Mouse (Mus musculus) embryonic facial prominence, embryonic 10.5 days (tissue): ENCODE data around the gene Tmem240. TPM values are rescaled to one million over a fixed set of nuclear protein-coding genes. Genes with fewer than 3 reads are reported as not detected.
"Not testable (repeated sequence)": the region's sequence is repeated elsewhere in the genome, so short reads cannot be mapped to it uniquely, and the experiment has no call there.

Source experiments
- DNase-seq: peaks from one replicate; pipeline ENCODE4 v3.0.0-alpha.2; 2017; ENCODE audit warnings: low spot score
- H3K27ac ChIP-seq: fragments of 300-500 bp; sonication (generic); replicated peaks from 2 replicates; pipeline ENCODE4 v1.5.1; 2016; ENCODE audit warnings: mild to moderate bottlenecking
- H3K27me3 ChIP-seq: fragments of 300-500 bp; sonication (generic); replicated peaks from 2 replicates; pipeline ENCODE4 v1.6.1; 2016; ENCODE audit warnings: low read depth, mild to moderate bottlenecking; ENCODE audit not compliant: poor library complexity, severe bottlenecking
- H3K36me3 ChIP-seq: fragments of 300-500 bp; sonication (generic); replicated peaks from 2 replicates; pipeline ENCODE4 v1.6.1; 2016; ENCODE audit warnings: mild to moderate bottlenecking, moderate library complexity
- H3K4me1 ChIP-seq: fragments of 300-500 bp; sonication (generic); 2 replicates; pipeline ENCODE4 v1.6.1; 2016
- H3K4me3 ChIP-seq: fragments of 300-500 bp; sonication (generic); 2 replicates; pipeline ENCODE4 v1.5.1; 2016; ENCODE audit warnings: mild to moderate bottlenecking, moderate library complexity
- H3K9me3 ChIP-seq: fragments of 300-500 bp; sonication (generic); 2 replicates; pipeline ENCODE4 v1.6.1; 2016; ENCODE audit warnings: mild to moderate bottlenecking
- WGBS: fragments of 180-500 bp; shearing (Covaris S2); methylation state at CpG from one replicate; pipeline ENCODE4 v1.1.7; 2016; 5-methylcytosine and 5-hydroxymethylcytosine counted together
- polyA plus RNA-seq: library from polyadenylated mRNA; unstranded; fragments of >200 nt; fragmentation: Nextera tagmentation; extraction: Ambion mirVana; gene quantifications from 2 replicates; pipeline ENCODE4 v1.2.1, GENCODE M21; 2016

Tmem240 gene
- polyA plus RNA-seq, 1 experiment from 2014 or later: 0.79 TPM

GRCm38 (mm10) chr4:155739152-155739551 lies 4.6 kb downstream of the Tmem240 start:
- H3K36me3 ChIP-seq: peaks cover 75% of the 10 kb centered on the region
- peaks cover 32% of the 10 kb centered on the region for H3K4me1 ChIP-seq
- no peaks in the 10 kb centered on the region for H3K27me3 ChIP-seq
- 83% methylated on average over 6 of the region's 6 CpGs for WGBS
- no peak overlapping the region for H3K27ac ChIP-seq
- no peaks in the 10 kb centered on the region for H3K9me3 ChIP-seq
- no peak for DNase-seq
- no peak overlapping the region for H3K4me3 ChIP-seq

GRCm38 (mm10) chr4:155739741-155740636 lies 5.4 kb downstream of the Tmem240 start:
- WGBS: 85% methylated on average over 37 of the region's 37 CpGs
- peaks cover 84% of the 10 kb centered on the region for H3K36me3 ChIP-seq
- H3K27me3 ChIP-seq: no peaks in the 10 kb centered on the region
- no peaks in the 10 kb centered on the region for H3K9me3 ChIP-seq
- H3K4me1 ChIP-seq: peaks cover 28% of the 10 kb centered on the region
- no peak for DNase-seq
- H3K27ac ChIP-seq: no peak overlapping the region
- 0 out of 2 replicates have a peak overlapping the region, but pooled peaks have one; percentile 5 for H3K4me3 ChIP-seq

GRCm38 (mm10) chr4:155740681-155741080 lies 6.1 kb downstream of the Tmem240 start:
- not testable (repeated sequence) for H3K27ac ChIP-seq, H3K4me3 ChIP-seq, H3K9me3 ChIP-seq, DNase-seq, H3K27me3 ChIP-seq
- Histone ChIP-seq H3K4me1 (peaks cover 22% of the 10 kb centered on the region), H3K36me3 (peaks cover 91% of the 10 kb centered on the region)
- 88% methylated on average over 10 of the region's 10 CpGs for WGBS

- H3K27ac ChIP-seq: no peak overlapping the region
- H3K36me3 ChIP-seq: peaks cover 95% of the 10 kb centered on the region
- H3K4me3 ChIP-seq: no peak overlapping the region
- no peaks in the 10 kb centered on the region for H3K27me3 ChIP-seq
- H3K4me1 ChIP-seq: peaks cover 10% of the 10 kb centered on the region
- no peak for DNase-seq
- WGBS: 93% methylated on average over 5 of the region's 5 CpGs
- no peaks in the 10 kb centered on the region for H3K9me3 ChIP-seq
These were observed 8.1 kb downstream of the Tmem240 start for GRCm38 (mm10) chr4:155742684-155743083.

DNA sequence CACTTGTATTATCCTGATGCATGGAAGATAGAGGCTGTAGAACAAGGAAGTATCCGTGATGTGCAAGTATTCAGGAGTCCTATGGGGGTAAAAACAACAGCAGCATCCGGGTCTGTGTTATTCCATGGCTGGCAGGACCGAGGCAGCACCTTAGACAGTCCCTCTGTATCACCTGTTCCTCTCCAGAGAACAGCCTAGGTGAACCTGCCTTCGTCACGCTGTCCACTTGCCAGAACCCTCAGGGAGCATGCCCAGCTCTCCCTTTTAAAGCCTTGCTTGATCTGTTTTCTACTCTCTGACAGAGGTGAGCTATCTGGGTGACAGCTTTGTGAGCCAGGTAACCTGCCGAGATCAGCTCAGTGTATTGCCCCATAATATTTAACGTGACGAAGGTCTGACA lies 9.9 kb downstream of the Tmem240 start:
- H3K4me3 ChIP-seq: no peak overlapping the region
- H3K36me3 ChIP-seq: peaks cover 100% of the 10 kb centered on the region
- no peaks in the 10 kb centered on the region for H3K9me3 ChIP-seq
- 94% methylated on average over 8 of the region's 8 CpGs for WGBS
- no peaks in the 10 kb centered on the region for H3K27me3 ChIP-seq
- no peak for DNase-seq
- H3K4me1 ChIP-seq: no peaks in the 10 kb centered on the region
- no peak overlapping the region for H3K27ac ChIP-seq

- no peaks in the 10 kb centered on the region for H3K4me1 ChIP-seq
- H3K4me3 ChIP-seq: no peak overlapping the region
- H3K27ac ChIP-seq: no peak overlapping the region
- H3K27me3 ChIP-seq: no peaks in the 10 kb centered on the region
- peaks cover 100% of the 10 kb centered on the region for H3K36me3 ChIP-seq
- WGBS: 92% methylated on average over 5 of the region's 5 CpGs
- H3K9me3 ChIP-seq: no peaks in the 10 kb centered on the region
- no peak for DNase-seq
These were observed 10.5 kb downstream of the Tmem240 start for GRCm38 (mm10) chr4:155745136-155745535.

DNA sequence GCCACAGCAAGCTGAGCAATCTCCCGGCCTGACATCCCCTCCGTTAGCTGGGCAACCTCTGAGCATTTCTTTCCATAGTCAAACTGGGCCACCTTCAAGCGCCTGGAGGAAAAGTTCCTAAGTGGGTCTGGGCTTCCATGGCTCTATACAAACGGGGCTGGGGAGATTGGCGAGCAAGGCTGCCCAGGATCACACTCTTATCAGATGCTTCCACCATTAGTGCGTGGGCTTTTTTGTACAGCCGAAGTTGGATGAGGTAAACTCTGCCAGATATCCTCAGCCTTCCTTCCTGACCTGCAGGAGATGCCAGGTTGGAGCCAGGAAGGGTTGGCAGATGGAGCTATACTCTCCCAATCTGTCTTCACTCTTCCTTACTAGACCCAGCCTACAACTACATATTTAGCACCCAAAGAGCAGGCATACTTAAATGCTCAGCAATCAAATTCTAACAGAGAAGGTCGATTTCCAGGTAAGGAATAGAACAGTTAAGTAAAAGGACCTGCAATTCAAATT lies 11.5 kb downstream of the Tmem240 start:
- peaks cover 100% of the 10 kb centered on the region for H3K36me3 ChIP-seq
- no peaks in the 10 kb centered on the region for H3K27me3 ChIP-seq
- H3K4me1 ChIP-seq: no peaks in the 10 kb centered on the region
- H3K27ac ChIP-seq: no peak overlapping the region
- H3K4me3 ChIP-seq: no peak overlapping the region
- DNase-seq: no peak
- H3K9me3 ChIP-seq: no peaks in the 10 kb centered on the region
- WGBS: 88% methylated on average over 8 of the region's 8 CpGs

DNA sequence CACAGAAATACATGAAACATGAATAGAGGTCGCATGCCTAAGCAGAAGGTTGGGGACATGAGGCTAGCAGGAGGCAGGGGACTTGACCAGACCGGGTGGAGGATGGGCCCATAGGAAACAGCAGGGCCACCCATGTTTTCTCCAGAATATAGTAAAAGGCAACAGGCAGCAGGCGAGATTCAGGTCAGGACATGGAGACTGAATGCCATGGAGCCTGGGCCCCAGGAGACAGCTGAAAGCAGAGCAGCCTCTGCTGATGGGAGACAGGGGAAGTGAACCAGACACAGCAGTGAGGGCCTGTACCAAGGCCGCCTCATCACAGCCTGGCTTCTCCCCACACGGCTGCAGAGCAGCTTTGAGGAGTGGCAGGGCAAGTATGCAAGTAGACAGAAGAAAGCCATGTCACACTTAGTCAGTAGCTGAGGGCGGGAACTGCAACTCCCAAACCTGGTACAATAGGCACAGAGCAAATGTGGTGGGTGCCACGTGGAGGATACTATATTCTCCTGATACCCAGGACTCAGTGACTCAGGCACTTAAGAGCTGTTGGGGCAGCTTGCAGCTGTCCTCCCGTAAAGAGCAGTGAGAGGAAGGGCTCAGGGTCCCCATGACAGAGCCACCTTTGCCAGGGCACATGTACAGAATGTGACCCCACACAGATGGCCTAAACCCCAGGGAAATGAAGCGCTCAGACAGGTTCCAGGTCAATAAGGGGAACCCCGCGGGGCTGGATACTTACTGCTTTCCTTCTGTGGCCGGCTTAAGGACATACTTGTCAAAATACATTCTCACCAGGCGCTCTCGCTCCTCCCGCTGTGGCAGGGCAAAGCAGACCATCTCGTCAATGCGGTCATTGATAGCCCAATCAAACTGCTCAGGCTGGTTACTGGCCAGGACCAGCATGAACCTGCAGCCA lies 12.2 kb downstream of the Tmem240 start:
- H3K36me3 ChIP-seq: peaks cover 100% of the 10 kb centered on the region
- WGBS: 89% methylated on average over 17 of the region's 17 CpGs

DNA sequence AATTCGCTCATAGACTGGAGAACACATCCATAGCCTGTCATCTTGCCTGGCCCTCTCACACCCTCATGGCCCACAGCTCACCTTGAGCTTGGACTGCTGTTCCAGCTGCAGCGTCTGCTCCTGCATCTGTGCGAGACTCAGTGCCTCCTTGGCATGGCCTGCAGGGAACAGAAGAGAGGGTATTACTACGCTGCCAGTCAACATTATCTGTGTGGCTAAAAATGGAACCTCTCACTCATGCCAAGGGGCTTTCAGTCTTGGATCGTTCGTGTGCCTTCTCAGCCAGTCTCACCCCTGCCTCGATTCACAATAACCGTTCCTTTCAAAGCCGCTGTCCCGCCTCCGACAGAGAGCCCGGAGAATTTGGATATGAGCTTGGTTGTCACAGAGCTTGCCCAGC lies 22.4 kb downstream of the Tmem240 start:
- H3K36me3 ChIP-seq: peaks cover 66% of the 10 kb centered on the region
- H3K4me1 ChIP-seq: peaks cover 29% of the 10 kb centered on the region
- 94% methylated on average over 12 of the region's 12 CpGs for WGBS
- H3K27me3 ChIP-seq: no peaks in the 10 kb centered on the region
- H3K9me3 ChIP-seq: no peaks in the 10 kb centered on the region
- no peak overlapping the region for H3K27ac ChIP-seq
- H3K4me3 ChIP-seq: no peak overlapping the region
- no peak for DNase-seq

More for the DNA sequence above, 12.2 kb downstream of the Tmem240 start:
- H3K27ac ChIP-seq: no peak overlapping the region
- no peaks in the 10 kb centered on the region for H3K4me1 ChIP-seq
- H3K9me3 ChIP-seq: no peaks in the 10 kb centered on the region
- no peaks in the 10 kb centered on the region for H3K27me3 ChIP-seq
- DNase-seq: no peak
- no peak overlapping the region for H3K4me3 ChIP-seq

DNA sequence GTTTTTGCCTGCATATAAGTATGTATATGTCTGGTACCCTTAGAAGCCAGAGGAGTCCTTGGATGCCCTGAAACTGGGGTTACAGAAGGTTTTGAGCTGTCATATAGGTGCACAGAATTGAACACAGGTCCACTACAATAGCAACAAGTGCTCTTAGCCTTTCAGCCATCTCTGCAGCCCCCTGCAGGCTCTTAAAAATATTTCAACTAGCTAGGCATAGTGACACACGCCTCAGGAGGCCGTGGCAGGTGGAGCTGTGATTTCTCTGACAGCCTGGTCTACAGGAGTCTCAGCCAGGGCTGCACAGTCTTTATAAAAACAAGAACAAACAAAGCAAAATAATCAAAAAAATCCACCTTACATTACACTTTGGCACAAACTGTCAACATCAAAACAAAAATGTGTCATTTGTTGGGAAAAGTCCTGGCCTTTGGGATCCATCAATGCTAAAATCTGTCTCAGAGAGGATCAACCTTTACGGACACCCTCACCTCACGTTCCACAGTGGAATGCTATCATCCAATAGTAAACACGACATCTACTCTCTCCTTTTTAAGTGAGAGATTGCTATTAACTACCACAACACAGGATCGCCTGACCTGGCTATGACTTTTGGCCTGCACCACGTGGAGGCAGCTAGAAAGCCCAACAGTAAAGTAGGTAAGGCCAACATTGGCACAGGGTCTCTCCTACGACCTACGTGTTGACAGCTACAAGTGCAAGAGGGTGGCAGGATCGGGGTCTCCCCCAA lies 25.4 kb downstream of the Tmem240 start:
- no peaks in the 10 kb centered on the region for H3K9me3 ChIP-seq
- peak overlapping the region; percentile 87 for H3K4me3 ChIP-seq
- peak overlapping the region; percentile 81 for H3K27ac ChIP-seq
- no peaks in the 10 kb centered on the region for H3K27me3 ChIP-seq
- peaks cover 33% of the 10 kb centered on the region for H3K4me1 ChIP-seq
- 5% methylated on average over 10 of the region's 10 CpGs for WGBS
- H3K36me3 ChIP-seq: peaks cover 37% of the 10 kb centered on the region
- no peak for DNase-seq

DNA sequence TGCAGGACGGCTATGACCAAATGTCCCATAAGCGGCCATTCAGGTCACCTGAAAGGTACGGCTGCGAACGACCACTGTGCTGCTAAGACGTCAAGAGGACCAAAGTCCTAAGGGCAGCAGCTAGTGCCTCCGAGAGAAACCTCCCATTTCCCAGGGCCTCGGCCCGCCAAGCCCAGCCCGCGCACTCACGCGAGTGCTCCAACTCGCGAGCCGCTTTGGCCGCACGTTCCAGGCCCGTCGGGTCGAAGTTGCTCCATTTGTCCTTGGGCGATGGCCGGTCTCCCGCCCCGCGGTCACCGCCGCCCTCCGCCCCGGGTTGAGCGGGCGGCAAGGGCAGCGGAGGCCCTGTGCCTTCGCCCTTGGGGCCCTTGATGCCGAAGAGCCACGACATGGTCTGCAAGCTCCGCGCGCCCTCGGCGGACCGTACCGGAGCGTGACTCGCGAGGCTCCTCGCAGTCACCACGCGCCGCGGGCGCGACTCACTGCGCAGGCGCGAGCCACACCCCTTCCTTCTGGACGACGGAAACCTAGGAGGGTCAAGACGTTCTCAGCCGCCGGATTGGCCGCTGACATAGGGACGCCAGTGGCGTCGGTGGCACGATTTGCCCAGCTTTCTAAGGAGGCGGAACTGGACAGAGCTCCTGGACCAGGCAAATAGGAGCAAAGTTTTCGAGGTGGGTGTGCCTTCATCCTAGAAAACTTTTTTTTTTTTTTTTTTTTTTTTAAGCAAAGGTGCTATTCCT lies 26.2 kb downstream of the Tmem240 start, which contains the start of gene Atad3a:
Atad3a (minus strand) TSS at position 481 of the 743 bp plus-strand sequence.
- under 1% methylated on average over 68 of the region's 68 CpGs for WGBS
- H3K27ac ChIP-seq: peak within 1 kb of the TSS; percentile 81

More for the DNA sequence above, 26.2 kb downstream of the Tmem240 start, which contains the start of gene Atad3a:
- H3K4me3 ChIP-seq: peak within 1 kb of the TSS; percentile 87
- peaks cover 30% of the 10 kb centered on the region for H3K36me3 ChIP-seq
- no peaks in the 10 kb centered on the region for H3K27me3 ChIP-seq
- H3K4me1 ChIP-seq: peaks cover 33% of the 10 kb centered on the region
- H3K9me3 ChIP-seq: no peaks in the 10 kb centered on the region
- DNase-seq: peak; percentile 97
